Mouse (Mus musculus) CH12.LX (cell line): ENCODE data around the gene Hsd17b1. TPM values are rescaled to one million over a fixed set of nuclear protein-coding genes. Genes with fewer than 3 reads are reported as not detected.

ENCODE experiments used
- DNase-seq: peaks from one replicate; pipeline ENCODE4 v3.0.0-alpha.2; 2013; ENCODE audit errors: extremely low read depth
- H3K27ac ChIP-seq: 2 replicates; pipeline ENCODE4 v1.5.1; 2012; ENCODE audit warnings: low read depth, mild to moderate bottlenecking, control low read depth, moderate library complexity; ENCODE audit not compliant: insufficient read depth
- H3K27me3 ChIP-seq: replicated peaks from 2 replicates; pipeline ENCODE3; 2012; ENCODE audit warnings: inconsistent platforms
- H3K36me3 ChIP-seq, 2 experiments: replicated peaks in 1 of 2; 2 replicates each; pipeline versions ENCODE3 to v1.6.1; 2012; ENCODE audit warnings: inconsistent platforms in 1 of 2, low read length in 1 of 2, mild to moderate bottlenecking in 1 of 2, mixed read lengths in 1 of 2, moderate library complexity in 1 of 2; ENCODE audit not compliant: control insufficient read depth in 1 of 2, insufficient read depth in 1 of 2
- H3K4me1 ChIP-seq, 2 experiments: 2 replicates each; pipeline ENCODE4 v1.6.1; 2012; ENCODE audit warnings: inconsistent platforms in 1 of 2, moderate library complexity in 1 of 2; ENCODE audit not compliant: insufficient read depth in 2 of 2, control insufficient read depth in 1 of 2
- H3K4me2 ChIP-seq: 2 replicates; pipeline ENCODE4 v1.6.1; 2012; ENCODE audit warnings: low read depth, mild to moderate bottlenecking, control low read depth; ENCODE audit not compliant: poor library complexity, insufficient read depth, severe bottlenecking
- H3K4me3 ChIP-seq, 3 experiments: fragments of 150-350 bp in 1 of 3; sonication (generic) in 1 of 3; replicated peaks in 1 of 3; 2 replicates each; pipeline versions ENCODE3 to v1.5.1; 2011 to 2012; ENCODE audit warnings: low read depth in 2 of 3, low read length in 2 of 3, mild to moderate bottlenecking in 2 of 3, moderate library complexity in 2 of 3, control low read depth in 1 of 3, improper control_type of control experiment in 1 of 3, inconsistent platforms in 1 of 3, mixed read lengths in 1 of 3; ENCODE audit not compliant: poor library complexity in 1 of 3
- H3K79me2 ChIP-seq: replicated peaks from 2 replicates; pipeline ENCODE4 v1.6.1; 2012; ENCODE audit warnings: mild to moderate bottlenecking, moderate library complexity; ENCODE audit not compliant: control insufficient read depth, poor library complexity, insufficient read depth, severe bottlenecking; ENCODE audit errors: extremely low read depth
- H3K9ac ChIP-seq: 2 replicates; pipeline ENCODE4 v1.6.1; 2012; ENCODE audit warnings: low read depth, mild to moderate bottlenecking, control low read depth, moderate library complexity; ENCODE audit not compliant: insufficient read depth
- H3K9me3 ChIP-seq: replicated peaks from 2 replicates; pipeline ENCODE3; 2012; ENCODE audit warnings: low read length, inconsistent platforms, mixed read lengths
- BHLHE40 ChIP-seq: IDR thresholded peaks from 2 replicates; pipeline ENCODE4 v1.6.1; 2011; ENCODE audit warnings: mild to moderate bottlenecking, low read depth, low read length, improper control_type of control experiment
- CHD1 ChIP-seq: IDR thresholded peaks from 2 replicates; pipeline ENCODE4 v1.6.1; 2012; ENCODE audit warnings: low read depth, low read length, improper control_type of control experiment, inconsistent platforms
- CTCF ChIP-seq, 2 experiments: IDR thresholded peaks in 1 of 2; conservative IDR thresholded peaks in 1 of 2; 2 replicates each; pipeline ENCODE4 v1.5.1; 2011 to 2012; ENCODE audit warnings: low read depth in 2 of 2, low read length in 2 of 2, improper control_type of control experiment in 1 of 2, inconsistent platforms in 1 of 2, mild to moderate bottlenecking in 1 of 2, moderate library complexity in 1 of 2
- ELF1 ChIP-seq: IDR thresholded peaks from 2 replicates; pipeline ENCODE4 v1.6.1; 2014; ENCODE audit warnings: low read depth, mild to moderate bottlenecking, inconsistent platforms, low read length, improper control_type of control experiment
- EP300 ChIP-seq: IDR thresholded peaks from 2 replicates; pipeline ENCODE4 v1.6.1; 2011; ENCODE audit warnings: low read length, improper control_type of control experiment
- MEF2A ChIP-seq: IDR thresholded peaks from 2 replicates; pipeline ENCODE4 v1.6.1; 2014; ENCODE audit warnings: low read depth, mild to moderate bottlenecking, inconsistent platforms, low read length, improper control_type of control experiment, borderline replicate concordance
- MYC ChIP-seq: IDR thresholded peaks from 2 replicates; pipeline ENCODE4 v1.6.1; 2011; ENCODE audit warnings: low read depth, mild to moderate bottlenecking, improper control_type of control experiment, low read length
- NELFE ChIP-seq: IDR thresholded peaks from 2 replicates; pipeline ENCODE4 v1.6.1; 2011; ENCODE audit warnings: low read depth, low read length, improper control_type of control experiment
- NRF1 ChIP-seq: IDR thresholded peaks from 2 replicates; pipeline ENCODE4 v1.6.1; 2014; ENCODE audit warnings: low read depth, mild to moderate bottlenecking, inconsistent platforms, low read length, improper control_type of control experiment, moderate library complexity
- PAX5 ChIP-seq: IDR thresholded peaks from 2 replicates; pipeline ENCODE4 v1.6.1; 2012; ENCODE audit warnings: low read length, inconsistent platforms, mixed read lengths
- RCOR1 ChIP-seq: conservative IDR thresholded peaks from 2 replicates; pipeline ENCODE4 v1.6.1; 2012; ENCODE audit warnings: low read depth, mild to moderate bottlenecking, inconsistent platforms, low read length, improper control_type of control experiment
- SMC3 ChIP-seq: IDR thresholded peaks from 2 replicates; pipeline ENCODE4 v1.6.1; 2011; ENCODE audit warnings: low read depth, low read length, improper control_type of control experiment
- UBTF ChIP-seq: IDR thresholded peaks from 2 replicates; pipeline ENCODE4 v1.6.1; 2012; ENCODE audit warnings: low read depth, mild to moderate bottlenecking, inconsistent platforms, low read length, improper control_type of control experiment, moderate library complexity
- USF2 ChIP-seq: conservative IDR thresholded peaks from 2 replicates; pipeline ENCODE4 v1.6.1; 2011; ENCODE audit warnings: low read depth, low read length, improper control_type of control experiment
- ZMIZ1 ChIP-seq: IDR thresholded peaks from 2 replicates; pipeline ENCODE4 v1.6.1; 2012; ENCODE audit warnings: low read depth, mild to moderate bottlenecking, inconsistent platforms, low read length, improper control_type of control experiment
- dilution Hi-C: fragments of 300-500 bp; cut with MboI; formaldehyde crosslinking; loops from 2 replicates; pipeline ENCODE4 v1.14.3; 2020; ENCODE audit warnings: low sequenced_read_pairs; ENCODE audit not compliant: extremely low pct_unique_long_range_greater_than_20kb, extremely low pct_ligation_motif_present
- in situ Hi-C: fragments of 300-500 bp; cut with MboI; formaldehyde crosslinking; loops from 3 replicates; pipeline ENCODE4 v1.14.3; 2019; ENCODE audit warnings: low sequenced_read_pairs, low pct_ligation_motif_present, low pct_unique_long_range_greater_than_20kb, mixed read lengths
- polyA plus RNA-seq: library from polyadenylated mRNA; unstranded; fragments of >175 nt; gene quantifications from 2 replicates; pipeline ENCODE4 v1.2.1, GENCODE M21; 2012; ENCODE audit warnings: low read depth; ENCODE audit not compliant: insufficient read length
- total RNA-seq, 2 experiments: library from RNA; depleted of rRNA; stranded (reverse); fragments of 300-350 nt in 1 of 2; fragments of >200 nt in 1 of 2; gene quantifications; 2 replicates each; pipeline ENCODE4 v1.2.3; 2012 to 2014

The Hsd17b1 gene
- total RNA-seq (2012; rRNA removed) (0.29 and 0.81 TPM in 2 replicates), total RNA-seq (2014; rRNA removed) (not detected in 2 replicates), polyA plus RNA-seq (0.17 TPM in 1 of 2 replicates, not detected in the other)

DNA sequence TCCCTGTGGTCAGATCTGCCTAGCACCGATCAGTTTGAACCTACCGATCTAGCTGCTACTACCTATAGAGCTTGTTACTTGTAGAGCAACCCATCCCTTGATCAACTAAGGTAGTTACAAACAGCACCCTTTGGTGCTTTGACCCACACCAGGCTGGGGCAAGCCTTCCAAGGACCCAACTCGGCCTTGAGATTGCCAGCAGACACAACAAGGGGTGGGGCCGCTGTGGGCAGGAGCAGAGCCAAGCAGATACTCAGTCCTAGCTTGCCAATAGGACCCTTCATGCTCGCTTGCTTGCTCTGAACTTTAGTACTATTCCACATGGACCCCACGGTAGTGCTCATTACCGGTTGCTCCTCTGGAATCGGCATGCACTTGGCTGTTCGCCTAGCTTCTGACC lies at the start of gene Hsd17b1:
TSS of gene Hsd17b1 (plus strand) at position 291 of the 400 bp plus-strand sequence.
- no peak for DNase-seq
- H3K9me3 ChIP-seq: no peaks in the 10 kb centered on the region
- H3K36me3 ChIP-seq: peaks cover 8 to 25% of the 10 kb centered on the region in 2 experiments
- no peak within 1 kb of the TSS for H3K4me2 ChIP-seq
- no peak within 1 kb of the TSS for H3K9ac ChIP-seq
- peaks cover 3% of the 10 kb centered on the region for H3K27me3 ChIP-seq
- in situ Hi-C loops: no loop called here
- dilution Hi-C loops: no loop called here
- peaks cover 0 to 7% of the 10 kb centered on the region in 2 experiments; a peak in 2 of 4 replicates for H3K4me1 ChIP-seq
- TF ChIP-seq CTCF (conservative IDR thresholded peaks at IDR 0.05 in 1 of 2, IDR thresholded peaks at IDR 0.05 in 1 of 2; ENCODE audit: low read depth in 2 of 2, low read length in 2 of 2) (no peak), RCOR1 (no peak), ZMIZ1 (no peak), EP300 (no peak), PAX5 (no peak)
- no peak within 1 kb of the TSS for H3K27ac ChIP-seq
- H3K79me2 ChIP-seq: 0 out of 2 replicates have a peak, but pooled peaks cover 3% of the 10 kb centered on the region
- H3K4me3 ChIP-seq: no peak within 1 kb of the TSS

DNA sequence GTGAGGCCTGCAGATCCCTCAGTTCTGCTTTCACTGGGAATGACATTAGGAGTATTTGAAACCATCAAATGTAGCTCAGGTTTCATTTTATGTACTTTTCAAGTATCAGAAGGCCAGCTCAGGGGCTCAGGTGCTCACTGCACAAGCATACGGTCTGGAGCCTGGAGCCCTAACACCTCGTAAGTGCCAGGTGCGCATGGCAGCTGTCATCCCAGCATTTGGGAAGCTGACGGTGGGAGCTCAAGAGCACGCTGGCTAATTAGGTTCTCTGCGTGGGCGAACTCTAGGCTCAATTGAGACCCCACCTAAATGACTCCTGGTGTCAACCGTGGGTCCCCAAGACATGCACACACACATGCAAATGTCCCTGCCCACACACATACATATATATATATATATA lies 48.9 kb upstream of the Hsd17b1 start:
- no peak overlapping the region for H3K4me3 ChIP-seq
- peaks cover 69 to 88% of the 10 kb centered on the region in 2 experiments for H3K36me3 ChIP-seq
- H3K4me2 ChIP-seq: no peak overlapping the region
- no peaks in the 10 kb centered on the region for H3K79me2 ChIP-seq
- dilution Hi-C loops (no loop called here), in situ Hi-C loops (no loop called here)
- peaks cover 0 to 9% of the 10 kb centered on the region in 2 experiments; a peak in 1 of 4 replicates for H3K4me1 ChIP-seq
- DNase-seq: no peak
- H3K27ac ChIP-seq: no peak overlapping the region
- no peaks in the 10 kb centered on the region for H3K9me3 ChIP-seq
- no peaks in the 10 kb centered on the region for H3K27me3 ChIP-seq
- TF ChIP-seq UBTF (no peak), ELF1 (no peak), MYC (no peak), BHLHE40 (no peak), NRF1 (no peak), USF2 (no peak), CHD1 (no peak), MEF2A (no peak), NELFE (no peak), ZMIZ1 (no peak), SMC3 (no peak)
- no peak overlapping the region for H3K9ac ChIP-seq
